Mouse (Mus musculus): ENCODE data around the gene Itpr3. TPM values are rescaled to one million over a fixed set of nuclear protein-coding genes. Genes with fewer than 3 reads are reported as not detected.
A peak's percentile ranks its signal among the peaks of the same experiment; 100 is the strongest.

The Itpr3 gene
- polyA plus RNA-seq, 1 experiment from 2014 or later: 3.6 TPM

- Histone ChIP-seq H3K4me2 (replicated peaks; ENCODE audit: low read depth, low read length) (no peak overlapping the region), H3K27me3 (replicated peaks; ENCODE audit: insufficient read depth, low read length) (no peaks in the 10 kb centered on the region), H3K36me3 (ENCODE audit: insufficient read depth, low read length) (no peaks in the 10 kb centered on the region), H3K9ac (replicated peaks; ENCODE audit: low read depth) (no peak overlapping the region), H3K4me1 (ENCODE audit: insufficient read depth, low read depth, low read length) (no peaks in the 10 kb centered on the region), H3K4me3 (ENCODE audit: low read depth, low read length) (no peak overlapping the region), H3K9me3 (ENCODE audit: low read length) (no peaks in the 10 kb centered on the region), H3K27ac (ENCODE audit: low read length) (no peak overlapping the region)
- 36% methylated on average over 6 of the region's 6 CpGs for WGBS
- no peak for ATAC-seq
- peak; percentile 74 for TF ChIP-seq CTCF (IDR thresholded peaks at IDR 0.05)
- TF ChIP-seq EP300 (IDR thresholded peaks at IDR 0.05): no peak
- DNase-seq (ENCODE audit: low spot score): peak; percentile 41
These were observed 14.5 kb downstream of the Itpr3 start for GRCm38 (mm10) chr17:27071630-27072029.

GRCm38 (mm10) chr17:27072363-27072762 is 15.3 kb downstream of the Itpr3 start:
- Histone ChIP-seq H3K4me1 (ENCODE audit: insufficient read depth, low read depth, low read length) (no peaks in the 10 kb centered on the region), H3K4me3 (ENCODE audit: low read depth, low read length) (no peak overlapping the region), H3K27me3 (replicated peaks; ENCODE audit: insufficient read depth, low read length) (no peaks in the 10 kb centered on the region), H3K9ac (replicated peaks; ENCODE audit: low read depth) (no peak overlapping the region), H3K4me2 (replicated peaks; ENCODE audit: low read depth, low read length) (no peak overlapping the region), H3K9me3 (ENCODE audit: low read length) (no peaks in the 10 kb centered on the region), H3K27ac (ENCODE audit: low read length) (no peak overlapping the region), H3K36me3 (ENCODE audit: insufficient read depth, low read length) (no peaks in the 10 kb centered on the region)
- TF ChIP-seq CTCF (IDR thresholded peaks at IDR 0.05) (no peak), EP300 (IDR thresholded peaks at IDR 0.05) (no peak)
- no peak for DNase-seq (ENCODE audit: low spot score)
- WGBS: 92% methylated on average over 8 of the region's 8 CpGs
- no peak for ATAC-seq

- Histone ChIP-seq H3K27me3 (replicated peaks; ENCODE audit: insufficient read depth, low read length) (no peaks in the 10 kb centered on the region), H3K4me3 (ENCODE audit: low read depth, low read length) (no peak overlapping the region), H3K4me1 (ENCODE audit: insufficient read depth, low read depth, low read length) (no peaks in the 10 kb centered on the region), H3K36me3 (ENCODE audit: insufficient read depth, low read length) (no peaks in the 10 kb centered on the region), H3K9me3 (ENCODE audit: low read length) (no peaks in the 10 kb centered on the region), H3K27ac (ENCODE audit: low read length) (no peak overlapping the region), H3K4me2 (replicated peaks; ENCODE audit: low read depth, low read length) (no peak overlapping the region), H3K9ac (replicated peaks; ENCODE audit: low read depth) (no peak overlapping the region)
- 65% methylated on average over 5 of the region's 5 CpGs for WGBS
- TF ChIP-seq CTCF (IDR thresholded peaks at IDR 0.05) (no peak), EP300 (IDR thresholded peaks at IDR 0.05) (no peak)
- ATAC-seq (no peak), DNase-seq (ENCODE audit: low spot score) (no peak)
These were observed 16.0 kb downstream of the Itpr3 start for GRCm38 (mm10) chr17:27073126-27073525.

GRCm38 (mm10) chr17:27073778-27074177 is 16.7 kb downstream of the Itpr3 start:
- DNase-seq (ENCODE audit: low spot score) (no peak), ATAC-seq (no peak)
- no peak overlapping the region for H3K4me2 ChIP-seq (replicated peaks; ENCODE audit: low read depth, low read length)
- H3K27me3 ChIP-seq (replicated peaks; ENCODE audit: insufficient read depth, low read length): no peaks in the 10 kb centered on the region
- H3K4me1 ChIP-seq (ENCODE audit: insufficient read depth, low read depth, low read length): no peaks in the 10 kb centered on the region
- H3K9me3 ChIP-seq (ENCODE audit: low read length): no peaks in the 10 kb centered on the region
- H3K4me3 ChIP-seq (ENCODE audit: low read depth, low read length): no peak overlapping the region
- WGBS: 69% methylated on average over 6 of the region's 9 CpGs
- no peak overlapping the region for H3K27ac ChIP-seq (ENCODE audit: low read length)
- no peaks in the 10 kb centered on the region for H3K36me3 ChIP-seq (ENCODE audit: insufficient read depth, low read length)
- H3K9ac ChIP-seq (replicated peaks; ENCODE audit: low read depth): no peak overlapping the region
- TF ChIP-seq CTCF (IDR thresholded peaks at IDR 0.05): no peak
- no peak for TF ChIP-seq EP300 (IDR thresholded peaks at IDR 0.05)

GRCm38 (mm10) chr17:27074236-27074635 is 17.1 kb downstream of the Itpr3 start:
- H3K27me3 ChIP-seq (replicated peaks; ENCODE audit: insufficient read depth, low read length): no peaks in the 10 kb centered on the region
- H3K27ac ChIP-seq (ENCODE audit: low read length): no peak overlapping the region
- no peak overlapping the region for H3K9ac ChIP-seq (replicated peaks; ENCODE audit: low read depth)
- 63% methylated on average over 6 of the region's 6 CpGs for WGBS
- H3K9me3 ChIP-seq (ENCODE audit: low read length): no peaks in the 10 kb centered on the region
- ATAC-seq: no peak
- no peak overlapping the region for H3K4me2 ChIP-seq (replicated peaks; ENCODE audit: low read depth, low read length)
- no peaks in the 10 kb centered on the region for H3K4me1 ChIP-seq (ENCODE audit: insufficient read depth, low read depth, low read length)
- no peak overlapping the region for H3K4me3 ChIP-seq (ENCODE audit: low read depth, low read length)
- TF ChIP-seq CTCF (IDR thresholded peaks at IDR 0.05): no peak
- TF ChIP-seq EP300 (IDR thresholded peaks at IDR 0.05): no peak
- DNase-seq (ENCODE audit: low spot score): no peak
- H3K36me3 ChIP-seq (ENCODE audit: insufficient read depth, low read length): no peaks in the 10 kb centered on the region

- DNase-seq (ENCODE audit: low spot score): no peak
- no peak overlapping the region for H3K27ac ChIP-seq (ENCODE audit: low read length)
- TF ChIP-seq EP300 (IDR thresholded peaks at IDR 0.05) (no peak), CTCF (IDR thresholded peaks at IDR 0.05) (no peak)
- no peaks in the 10 kb centered on the region for H3K36me3 ChIP-seq (ENCODE audit: insufficient read depth, low read length)
- no peaks in the 10 kb centered on the region for H3K27me3 ChIP-seq (replicated peaks; ENCODE audit: insufficient read depth, low read length)
- 69% methylated on average over 17 of the region's 17 CpGs for WGBS
- no peak overlapping the region for H3K4me3 ChIP-seq (ENCODE audit: low read depth, low read length)
- H3K4me2 ChIP-seq (replicated peaks; ENCODE audit: low read depth, low read length): no peak overlapping the region
- H3K9ac ChIP-seq (replicated peaks; ENCODE audit: low read depth): no peak overlapping the region
- no peak for ATAC-seq
- no peaks in the 10 kb centered on the region for H3K9me3 ChIP-seq (ENCODE audit: low read length)
- H3K4me1 ChIP-seq (ENCODE audit: insufficient read depth, low read depth, low read length): 0 out of 2 replicates have a peak, but pooled peaks cover 2% of the 10 kb centered on the region
These were observed 18.0 kb downstream of the Itpr3 start for GRCm38 (mm10) chr17:27074849-27075745.
